Comparison of ENCODE assay signal across 16 mouse cellular contexts in genomic region chr1:128789567-128790335, GRCm38 (mm10).
A peak's percentile ranks its signal among the peaks of the same experiment; 100 is the strongest.
DNase-seq lines count a peak whose midpoint lies in the region; ATAC-seq and TF ChIP-seq lines count a peak whose summit lies in the region.
"Had no signal": no experiment of that assay in that cellular context is flagged by ENCODE, and none has a peak within 500 bp of the region (broad histone marks: within the 10 kb centered on the region; RNA-seq: fewer than 3 reads in every experiment).

No protein-coding gene starts in this region.

- no peak overlapping the region for H3K4me3 ChIP-seq in forebrain, embryonic 11.5 days (ENCODE audit: low read depth, low read length)
- no peak overlapping the region for H3K4me3 ChIP-seq in forebrain, embryonic 16.5 days (replicated peaks; ENCODE audit: low read length)
- no peak overlapping the region for H3K4me3 ChIP-seq in left cerebral cortex, adult 2 months
- H3K4me3 ChIP-seq in midbrain, embryonic 14.5 days (replicated peaks; ENCODE audit: low read depth, low read length), result no peak overlapping the region
- H3K4me3 ChIP-seq: embryonic facial prominence, embryonic 13.5 days; limb, embryonic 15.5 days had no signal

- no peaks in the 10 kb centered on the region for H3K27me3 ChIP-seq in forebrain, embryonic 11.5 days (ENCODE audit: control insufficient read depth, insufficient read depth, low read length)
- no peaks in the 10 kb centered on the region for H3K27me3 ChIP-seq in forebrain, embryonic 16.5 days (replicated peaks; ENCODE audit: control insufficient read depth, insufficient read depth, low read length)
- H3K27me3 ChIP-seq in midbrain, embryonic 14.5 days (ENCODE audit: control insufficient read depth, insufficient read depth, low read length), result no peaks in the 10 kb centered on the region
- H3K27me3 ChIP-seq: embryonic facial prominence, embryonic 13.5 days; limb, embryonic 15.5 days had no signal

- peaks cover 3% of the 10 kb centered on the region; the same call in 1 of the 2 replicates for H3K4me1 ChIP-seq in forebrain, embryonic 11.5 days (replicated peaks; ENCODE audit: control insufficient read depth, insufficient read depth, low read length)
- H3K4me1 ChIP-seq in forebrain, embryonic 16.5 days (replicated peaks; ENCODE audit: control insufficient read depth, insufficient read depth, low read length), result no peaks in the 10 kb centered on the region; the same call in 1 of the 2 replicates
- H3K4me1 ChIP-seq in midbrain, embryonic 14.5 days (ENCODE audit: control insufficient read depth, insufficient read depth, low read length), result 0 out of 2 replicates have a peak, but pooled peaks cover 5% of the 10 kb centered on the region
- H3K4me1 ChIP-seq: embryonic facial prominence, embryonic 13.5 days had no signal

- peak; percentile 24 for DNase-seq in forebrain, embryonic 11.5 days (ENCODE audit: low spot score)
- DNase-seq in left cerebral cortex, postnatal 4 days, result peak; percentile 63
- no peak for DNase-seq in left cerebral cortex, adult 2 months (ENCODE audit: extremely low spot score in 1 of 2, low spot score in 2 of 2)
- peak; percentile 58 for DNase-seq in brain, embryonic 14.5 days (ENCODE audit: low read depth)
- DNase-seq in midbrain, embryonic 14.5 days, result peak; percentile 27
- no peak for DNase-seq in spleen, adult 12 weeks (ENCODE audit: low spot score)
- DNase-seq in spleen, postnatal 4 days (ENCODE audit: low spot score in 2 of 2), result no peak
- DNase-seq: adrenal gland, postnatal 14 days; cerebellum, adult 8-10 months; gastrocnemius, postnatal 14 days; kidney, postnatal 4 days; liver, postnatal 0 days; thymus, adult 2 months had no signal

- no peak for TF ChIP-seq POLR2A in brain, embryonic 14.5 days (IDR thresholded peaks at IDR 0.05; ENCODE audit: borderline replicate concordance, extremely low read depth, insufficient read depth, insufficient read length, poor library complexity, severe bottlenecking)

- TF ChIP-seq CTCF in left cerebral cortex, adult 2 months (IDR thresholded peaks at IDR 0.05), result no peak
- no peak for TF ChIP-seq CTCF in brain, embryonic 14.5 days (IDR thresholded peaks at IDR 0.05; ENCODE audit: borderline replicate concordance, extremely low read depth, insufficient read depth, insufficient read length)

- no peak for ATAC-seq in forebrain, embryonic 11.5 days (replicated peaks; ENCODE audit: low FRiP score)
- ATAC-seq in forebrain, embryonic 16.5 days, result no peak
- no peak for ATAC-seq in midbrain, embryonic 14.5 days (ENCODE audit: low FRiP score, low TSS enrichment)
- ATAC-seq: liver, postnatal 0 days had no signal

- H3K9me3 ChIP-seq in forebrain, embryonic 11.5 days (ENCODE audit: control insufficient read depth, low read length), result no peaks in the 10 kb centered on the region
- H3K9me3 ChIP-seq in forebrain, embryonic 16.5 days (ENCODE audit: control insufficient read depth, low read length), result no peaks in the 10 kb centered on the region
- no peaks in the 10 kb centered on the region for H3K9me3 ChIP-seq in midbrain, embryonic 14.5 days (ENCODE audit: control insufficient read depth, low read length)
- H3K9me3 ChIP-seq: embryonic facial prominence, embryonic 13.5 days; limb, embryonic 15.5 days had no signal

- H3K36me3 ChIP-seq in forebrain, embryonic 11.5 days (ENCODE audit: control insufficient read depth, insufficient read depth, low read length), result no peaks in the 10 kb centered on the region
- H3K36me3 ChIP-seq in forebrain, embryonic 16.5 days (ENCODE audit: control insufficient read depth, insufficient read depth), result no peaks in the 10 kb centered on the region
- H3K36me3 ChIP-seq in midbrain, embryonic 14.5 days (ENCODE audit: control insufficient read depth, insufficient read depth, low read length), result no peaks in the 10 kb centered on the region
- H3K36me3 ChIP-seq: embryonic facial prominence, embryonic 13.5 days; limb, embryonic 15.5 days had no signal

- no peak overlapping the region for H3K4me2 ChIP-seq in forebrain, embryonic 11.5 days (ENCODE audit: low read depth, low read length, severe bottlenecking)
- H3K4me2 ChIP-seq in forebrain, embryonic 16.5 days (ENCODE audit: low read length), result no peak overlapping the region
- no peak overlapping the region for H3K4me2 ChIP-seq in midbrain, embryonic 14.5 days (ENCODE audit: low read length)
- H3K4me2 ChIP-seq: embryonic facial prominence, embryonic 13.5 days; limb, embryonic 15.5 days had no signal

- H3K9ac ChIP-seq in forebrain, embryonic 11.5 days (ENCODE audit: low read length), result no peak overlapping the region
- no peak overlapping the region for H3K9ac ChIP-seq in forebrain, embryonic 16.5 days (replicated peaks; ENCODE audit: low read depth, low read length)
- no peak overlapping the region for H3K9ac ChIP-seq in midbrain, embryonic 14.5 days (replicated peaks; ENCODE audit: low read length)
- H3K9ac ChIP-seq: embryonic facial prominence, embryonic 13.5 days; limb, embryonic 15.5 days; liver, postnatal 0 days had no signal

- H3K27ac ChIP-seq in forebrain, embryonic 11.5 days (ENCODE audit: low read depth, low read length), result no peak overlapping the region
- H3K27ac ChIP-seq in forebrain, embryonic 16.5 days (ENCODE audit: low read length), result no peak overlapping the region
- no peak overlapping the region for H3K27ac ChIP-seq in left cerebral cortex, adult 2 months
- H3K27ac ChIP-seq in midbrain, embryonic 14.5 days (replicated peaks; ENCODE audit: low read depth, low read length), result no peak overlapping the region; the same call in 1 of the 2 replicates
- H3K27ac ChIP-seq: embryonic facial prominence, embryonic 13.5 days; limb, embryonic 15.5 days had no signal

- intact Hi-C loops in left cerebral cortex, postnatal 4 days (cut with DNase I), result no loop called here
- intact Hi-C loops in left cerebral cortex, adult 2 months (cut with DNase I), result loop anchor here (5.0 to 10.0 kb wide), 2 partner anchors 322 to 385 kb away; no protein-coding TSS in a partner anchor

- 52% methylated on average over 3 of the region's 3 CpGs for WGBS in forebrain, embryonic 11.5 days
- WGBS in forebrain, embryonic 16.5 days, result 47% methylated on average over 3 of the region's 3 CpGs
- WGBS in midbrain, embryonic 14.5 days, result 53% methylated on average over 3 of the region's 3 CpGs

Comparison
In these comparisons a context has a peak if more than half of its experiments do, and no peak if none do; other contexts are left out.
1. DNase-seq: peak in forebrain, embryonic 11.5 days (single experiment), left cerebral cortex, postnatal 4 days (single experiment), brain, embryonic 14.5 days (single experiment) and midbrain, embryonic 14.5 days (single experiment); none in left cerebral cortex, adult 2 months (0 of 2), spleen, adult 12 weeks (single experiment) and spleen, postnatal 4 days (0 of 2).